Mouse (Mus musculus) heart, embryonic 16.5 days (tissue): Measurements from ENCODE around the gene Gnb2. TPM values are rescaled to one million over a fixed set of nuclear protein-coding genes. Genes with fewer than 3 reads are reported as not detected.

Source experiments
- ATAC-seq: fragments of 200-750 bp; cut with Nextera tagmentation; replicated peaks from 2 replicates; pipeline ENCODE4 v1.8.0; 2017; ENCODE audit warnings: moderate number of reproducible peaks; ENCODE audit not compliant: insufficient read depth, low FRiP score; ENCODE audit errors: extremely low read depth
- H3K27ac ChIP-seq: fragments of 300-500 bp; sonication (generic); 2 replicates; pipeline ENCODE4 v1.5.1; 2014; ENCODE audit warnings: mild to moderate bottlenecking, low read length, control low read depth, moderate library complexity
- H3K27me3 ChIP-seq: fragments of 300-500 bp; sonication (generic); 2 replicates; pipeline ENCODE4 v1.6.1; 2014; ENCODE audit warnings: low read length, mixed read lengths; ENCODE audit not compliant: control insufficient read depth, insufficient read depth
- H3K36me3 ChIP-seq: fragments of 300-500 bp; sonication (generic); 2 replicates; pipeline ENCODE4 v1.6.1; 2014; ENCODE audit not compliant: control insufficient read depth, insufficient read depth
- H3K4me1 ChIP-seq: fragments of 300-500 bp; sonication (generic); 2 replicates; pipeline ENCODE4 v1.6.1; 2014; ENCODE audit warnings: low read length, mixed read lengths; ENCODE audit not compliant: control insufficient read depth, insufficient read depth
- H3K4me2 ChIP-seq: fragments of 300-500 bp; sonication (generic); 2 replicates; pipeline ENCODE4 v1.6.1; 2014; ENCODE audit warnings: low read depth, mild to moderate bottlenecking, control low read depth, low read length
- H3K4me3 ChIP-seq: fragments of 300-500 bp; sonication (generic); 2 replicates; pipeline ENCODE4 v1.5.1; 2014; ENCODE audit warnings: mild to moderate bottlenecking, control low read depth, low read length
- H3K9ac ChIP-seq: fragments of 300-500 bp; sonication (generic); 2 replicates; pipeline ENCODE4 v1.6.1; 2014; ENCODE audit warnings: low read length, control low read depth
- H3K9me3 ChIP-seq: fragments of 300-500 bp; sonication (generic); replicated peaks from 2 replicates; pipeline ENCODE4 v1.6.1; 2016; ENCODE audit warnings: low read length; ENCODE audit not compliant: control insufficient read depth
- WGBS: fragments of 180-500 bp; shearing (Covaris S2); extraction: QIAGEN DNeasy Blood & Tissue Kit; methylation state at CpG from one replicate; pipeline ENCODE4 v1.1.7; 2014; 5-methylcytosine and 5-hydroxymethylcytosine counted together
- polyA plus RNA-seq: library from polyadenylated mRNA; unstranded; fragments of >200 nt; fragmentation: Nextera tagmentation; extraction: Ambion mirVana; gene quantifications from 2 replicates; pipeline ENCODE4 v1.2.1, GENCODE M21; 2015

Gnb2 gene
- polyA plus RNA-seq, 1 experiment from 2014 or later = 276 TPM

DNA sequence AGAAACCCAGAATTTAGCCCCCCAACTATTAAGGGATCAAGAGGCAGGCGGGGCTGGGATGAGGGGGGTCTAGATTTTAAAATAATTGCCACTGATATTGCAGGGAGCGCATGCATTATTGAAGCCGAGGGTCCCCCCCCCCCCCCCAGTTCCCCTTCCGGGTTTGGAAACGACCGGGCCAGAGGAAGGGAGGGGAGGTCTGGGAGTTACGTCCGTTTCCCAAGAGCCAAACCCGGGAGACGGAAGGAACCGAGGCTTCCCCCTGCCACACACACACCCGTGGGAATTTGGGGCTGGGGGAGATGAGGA lies 548 bp downstream of the Gnb2 start:
- Histone ChIP-seq H3K27ac (peak overlapping the region; percentile 93), H3K9me3 (no peaks in the 10 kb centered on the region), H3K9ac (peak overlapping the region; percentile 89), H3K4me2 (peak overlapping the region; percentile 93), H3K4me3 (peak overlapping the region; percentile 59), H3K36me3 (peaks cover 24% of the 10 kb centered on the region), H3K4me1 (peaks cover 13% of the 10 kb centered on the region), H3K27me3 (no peaks in the 10 kb centered on the region)
- ATAC-seq = peak; percentile 29
- 0% methylated on average over 11 of the region's 12 CpGs for WGBS

DNA sequence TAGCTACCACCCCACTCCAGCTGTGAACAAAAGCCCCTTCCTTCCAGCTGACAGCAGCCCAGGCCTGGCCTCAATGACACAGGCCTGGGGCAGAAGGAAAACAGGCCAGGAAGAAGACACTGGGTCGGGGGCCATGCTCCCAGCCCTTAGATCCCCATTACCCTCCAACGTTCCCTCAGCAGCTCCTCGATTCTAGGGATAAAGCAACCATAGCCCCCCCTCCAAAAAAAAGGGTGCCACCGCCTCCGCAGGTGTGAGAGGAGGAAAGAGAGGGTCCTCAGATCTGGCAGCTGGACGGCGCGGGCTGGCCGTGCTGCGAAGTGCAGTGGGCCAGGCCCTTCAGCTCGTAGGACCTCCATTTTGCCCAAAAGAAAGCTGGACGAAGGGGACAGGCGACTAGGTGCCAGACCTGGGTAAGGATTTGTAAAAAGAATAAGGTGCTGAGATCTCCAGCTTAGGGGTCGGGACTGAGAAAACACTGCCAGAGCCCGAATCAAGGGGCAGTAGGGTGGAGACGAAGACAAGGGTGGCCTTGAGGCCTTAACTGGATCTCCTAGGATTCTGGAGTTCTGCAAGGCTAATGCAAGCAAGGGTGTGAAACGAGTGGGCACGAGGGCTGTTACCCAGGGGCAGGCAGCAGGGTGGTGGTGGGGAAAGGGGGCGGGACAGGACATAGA lies 1.0 kb downstream of the Gnb2 start:
- H3K4me2 ChIP-seq = peak overlapping the region; percentile 93
- peaks cover 29% of the 10 kb centered on the region for H3K36me3 ChIP-seq
- peaks cover 13% of the 10 kb centered on the region for H3K4me1 ChIP-seq
- peak overlapping the region; percentile 59 for H3K4me3 ChIP-seq
- H3K27ac ChIP-seq = peak overlapping the region; percentile 93
- H3K27me3 ChIP-seq = no peaks in the 10 kb centered on the region
- H3K9ac ChIP-seq = peak overlapping the region; percentile 89
- no peak for ATAC-seq
- H3K9me3 ChIP-seq = no peaks in the 10 kb centered on the region
- under 1% methylated on average over 19 of the region's 19 CpGs for WGBS

DNA sequence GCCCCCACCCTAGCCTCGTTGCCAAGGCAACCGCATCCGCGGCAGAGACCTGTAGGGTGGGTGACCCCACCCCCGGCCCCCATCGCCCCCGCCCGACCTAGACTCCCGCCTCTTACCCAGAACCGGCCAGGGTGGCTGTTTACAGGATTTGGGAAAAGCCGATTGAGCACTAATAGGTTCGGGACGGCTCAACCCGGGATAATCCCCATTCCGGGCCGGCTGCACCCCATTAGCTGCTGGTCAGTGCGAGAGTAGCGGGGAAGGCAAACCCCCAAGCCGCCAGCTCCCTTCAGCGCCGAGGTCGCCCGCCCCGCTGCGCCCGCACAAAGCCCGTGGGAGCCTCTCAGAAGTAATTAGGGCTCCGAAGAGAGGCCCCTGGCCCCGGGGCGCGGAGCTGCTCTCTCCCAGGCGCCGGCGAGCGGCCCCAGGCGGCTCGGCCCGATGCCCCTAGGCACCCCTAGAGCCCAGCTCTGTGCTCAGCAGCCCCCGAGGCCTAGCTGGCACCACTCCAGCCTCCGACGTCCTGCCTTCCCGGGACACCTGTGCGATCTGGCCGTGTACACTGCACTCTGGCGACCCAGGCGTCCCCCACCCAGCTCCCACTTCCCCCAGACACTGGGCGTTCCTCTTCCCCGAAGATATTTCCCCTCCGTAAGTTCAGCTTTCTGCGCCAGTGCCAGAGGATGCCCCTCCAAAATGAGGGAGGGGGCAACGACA lies 1.7 kb downstream of the Gnb2 start:
- Histone ChIP-seq H3K36me3 (peaks cover 30% of the 10 kb centered on the region), H3K4me1 (peaks cover 13% of the 10 kb centered on the region), H3K27ac (peak overlapping the region; percentile 93), H3K9ac (peak overlapping the region; percentile 89), H3K9me3 (no peaks in the 10 kb centered on the region), H3K4me3 (peak overlapping the region; percentile 59), H3K27me3 (no peaks in the 10 kb centered on the region), H3K4me2 (peak overlapping the region; percentile 93)
- under 1% methylated on average over 51 of the region's 51 CpGs for WGBS
- no peak for ATAC-seq

DNA sequence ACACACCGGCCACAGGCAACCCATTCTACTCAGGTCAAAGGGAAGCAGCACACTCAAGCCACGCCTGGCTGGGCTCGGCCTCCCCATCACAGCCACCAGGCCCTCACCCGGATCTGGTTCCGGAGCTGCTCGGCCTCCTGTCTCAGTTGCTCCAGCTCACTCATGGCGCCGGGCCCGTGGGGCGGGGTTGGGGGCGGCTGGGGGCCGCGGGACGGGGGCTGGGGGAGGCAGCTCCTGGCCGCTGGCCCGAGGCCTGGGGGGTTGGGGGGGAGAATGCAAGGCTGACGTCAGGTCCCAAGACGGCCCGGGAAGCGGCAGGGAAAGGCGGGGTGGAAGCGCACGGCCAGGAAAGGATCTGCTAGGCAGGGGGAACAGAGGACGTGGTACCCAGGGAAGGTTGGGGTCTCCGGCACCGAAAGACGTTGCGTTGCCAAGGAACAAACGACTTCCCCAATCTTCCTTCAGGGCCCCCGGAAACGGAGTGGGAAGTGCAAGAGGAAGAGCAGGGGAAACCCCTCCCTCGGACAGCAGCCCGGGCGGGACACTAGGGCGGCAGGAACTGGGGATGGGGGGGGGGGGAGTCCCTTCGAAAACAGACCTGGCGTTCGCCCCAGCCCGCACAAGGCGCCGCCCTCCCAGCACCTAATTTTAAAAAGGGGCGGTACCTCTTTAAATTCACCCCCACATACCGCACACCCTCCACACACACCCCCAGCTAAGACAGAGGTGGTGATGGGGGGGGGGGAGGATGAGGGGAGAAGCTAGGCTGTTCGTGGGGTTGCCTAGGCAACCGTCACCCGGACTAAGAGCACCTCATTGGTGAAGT lies 2.5 kb downstream of the Gnb2 start:
- Histone ChIP-seq H3K27me3 (no peaks in the 10 kb centered on the region), H3K27ac (peak overlapping the region; percentile 93), H3K9me3 (no peaks in the 10 kb centered on the region), H3K9ac (peak overlapping the region; percentile 89), H3K4me1 (peaks cover 17% of the 10 kb centered on the region), H3K4me3 (peak overlapping the region; percentile 59), H3K36me3 (peaks cover 30% of the 10 kb centered on the region), H3K4me2 (peak overlapping the region; percentile 93)
- peak; percentile 24 for ATAC-seq
- under 1% methylated on average over 46 of the region's 46 CpGs for WGBS

DNA sequence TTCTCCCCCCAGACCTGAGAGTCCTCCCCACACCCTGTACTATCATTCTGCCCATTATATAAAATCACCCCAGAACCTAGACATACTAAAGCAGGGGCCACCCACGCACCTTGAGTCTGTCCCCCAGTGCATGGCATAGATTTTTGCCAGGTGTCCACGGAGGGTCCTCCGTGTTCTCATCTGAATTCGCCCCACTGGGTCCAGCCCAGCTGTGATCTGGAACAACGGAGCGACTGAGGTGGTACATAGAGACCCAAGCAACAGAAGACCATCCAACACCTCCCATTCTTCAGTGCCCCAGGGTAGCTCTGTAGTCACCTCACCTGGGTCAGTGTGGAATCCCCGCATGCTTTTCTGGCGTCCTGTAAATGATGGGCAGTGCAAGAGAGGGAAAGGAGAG lies 3.2 kb downstream of the Gnb2 start:
- H3K36me3 ChIP-seq = peaks cover 37% of the 10 kb centered on the region
- 70% methylated on average over 8 of the region's 8 CpGs for WGBS

DNA sequence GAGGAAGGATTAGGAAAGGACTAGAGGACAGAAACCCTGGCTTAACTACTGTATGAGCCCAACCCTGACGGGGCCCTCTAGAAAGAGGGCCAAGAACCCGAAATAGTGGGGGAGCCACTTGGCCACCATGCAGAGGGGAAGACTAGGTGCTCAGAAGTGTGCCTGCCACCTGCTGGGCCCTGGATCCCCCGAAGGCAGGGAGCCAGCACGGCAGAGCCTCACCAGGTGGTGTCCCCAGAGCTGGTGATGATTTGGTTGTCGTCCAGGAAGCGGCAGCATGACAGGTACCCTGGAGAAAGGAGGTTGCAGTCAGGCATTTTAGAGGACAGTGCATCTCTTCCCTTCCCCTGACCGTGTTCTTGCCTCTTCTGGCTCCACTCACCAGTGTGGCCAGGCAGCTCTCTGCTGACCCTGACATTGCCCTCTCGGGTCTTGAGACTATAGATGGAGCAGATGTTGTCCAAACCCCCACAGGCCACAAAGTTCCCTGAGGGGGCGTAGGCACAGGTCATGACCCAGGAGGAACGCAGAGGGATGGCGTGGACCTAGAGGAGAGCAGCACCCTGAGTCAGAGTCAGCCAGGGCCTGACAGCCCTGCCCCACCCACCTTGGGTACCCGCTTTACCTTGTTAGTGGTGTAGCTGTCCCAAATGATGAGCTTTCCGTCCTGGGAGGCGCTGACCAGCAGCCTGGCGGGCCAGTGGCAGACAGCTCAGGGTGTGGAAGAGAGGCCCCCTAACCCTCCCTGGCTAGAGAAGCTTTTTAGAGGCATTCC lies 3.9 kb downstream of the Gnb2 start:
- Histone ChIP-seq H3K27ac (no peak overlapping the region), H3K9me3 (no peaks in the 10 kb centered on the region), H3K9ac (no peak overlapping the region), H3K4me2 (no peak overlapping the region), H3K4me3 (no peak overlapping the region), H3K27me3 (no peaks in the 10 kb centered on the region), H3K4me1 (peaks cover 17% of the 10 kb centered on the region), H3K36me3 (peaks cover 44% of the 10 kb centered on the region)
- no peak for ATAC-seq
- WGBS = 76% methylated on average over 15 of the region's 15 CpGs

More for the DNA sequence above, 3.2 kb downstream of the Gnb2 start:
- Histone ChIP-seq H3K9me3 (no peaks in the 10 kb centered on the region), H3K4me3 (peak overlapping the region; percentile 59), H3K27me3 (no peaks in the 10 kb centered on the region), H3K9ac (peak overlapping the region; percentile 89), H3K4me1 (peaks cover 17% of the 10 kb centered on the region), H3K27ac (peak overlapping the region; percentile 93), H3K4me2 (peak overlapping the region; percentile 93)
- no peak for ATAC-seq

DNA sequence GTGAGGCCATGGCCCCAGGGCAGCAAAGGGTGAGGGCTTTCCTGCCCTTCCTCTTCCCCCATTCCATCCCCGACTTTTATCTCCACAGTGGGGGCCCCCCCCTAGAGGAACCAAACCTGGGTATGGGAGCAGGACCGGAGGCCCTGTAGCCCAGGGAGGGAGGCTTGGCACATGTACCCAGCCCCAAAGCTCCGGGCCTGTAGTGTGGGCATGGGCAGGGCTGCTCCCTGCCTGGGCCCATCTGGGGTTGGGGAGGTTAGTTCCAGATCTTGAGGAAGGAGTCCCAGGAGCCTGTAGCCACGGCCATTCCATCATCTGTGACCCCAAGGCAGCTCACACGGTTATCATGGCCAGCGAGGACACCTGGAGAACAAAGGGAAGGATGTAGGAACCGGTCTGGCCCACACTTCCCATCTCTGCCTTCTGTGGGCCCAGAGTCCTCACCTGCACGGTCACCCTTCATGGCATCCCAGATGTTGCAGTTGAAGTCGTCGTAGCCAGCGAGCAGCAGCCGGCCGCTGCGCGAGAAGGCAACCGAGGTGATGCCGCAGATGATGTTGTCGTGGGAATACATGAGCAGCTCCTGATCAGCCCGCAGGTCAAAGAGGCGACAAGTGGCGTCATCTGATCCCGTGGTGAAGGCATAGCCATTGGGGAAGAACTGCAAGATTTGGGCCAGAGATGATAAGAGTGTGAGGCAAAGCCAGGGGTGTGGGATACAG lies 4.9 kb downstream of the Gnb2 start:
- Histone ChIP-seq H3K4me2 (no peak overlapping the region), H3K9me3 (no peaks in the 10 kb centered on the region), H3K4me1 (peaks cover 14% of the 10 kb centered on the region), H3K9ac (0 out of 2 replicates have a peak overlapping the region, but pooled peaks have one; percentile 15), H3K4me3 (no peak overlapping the region), H3K36me3 (peaks cover 52% of the 10 kb centered on the region), H3K27ac (no peak overlapping the region), H3K27me3 (no peaks in the 10 kb centered on the region)
- no peak for ATAC-seq
- WGBS = 75% methylated on average over 22 of the region's 22 CpGs

DNA sequence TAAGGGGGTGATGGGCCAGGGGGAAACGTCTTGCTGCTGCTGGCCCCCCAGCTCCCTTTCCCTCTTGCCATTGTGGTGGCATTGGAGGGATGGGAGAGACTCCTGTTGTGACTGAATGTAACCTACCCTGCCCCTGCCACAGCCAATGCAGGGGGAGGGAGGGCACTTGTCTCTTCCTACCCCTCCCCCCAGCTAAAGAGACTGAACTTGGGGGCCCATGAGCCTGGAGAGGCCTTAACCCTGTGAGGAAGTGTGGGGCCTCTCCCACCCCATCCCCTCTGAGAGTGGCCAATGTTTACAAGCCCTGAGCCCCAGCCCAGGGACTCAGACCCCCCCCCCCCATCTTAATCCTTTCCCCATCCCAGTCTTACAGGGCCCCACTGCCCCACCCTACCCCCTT lies 5.9 kb downstream of the Gnb2 start:
- Histone ChIP-seq H3K27ac (no peak overlapping the region), H3K4me1 (peaks cover 14% of the 10 kb centered on the region), H3K27me3 (no peaks in the 10 kb centered on the region), H3K36me3 (peaks cover 60% of the 10 kb centered on the region), H3K9me3 (no peaks in the 10 kb centered on the region), H3K4me2 (no peak overlapping the region), H3K9ac (no peak overlapping the region), H3K4me3 (no peak overlapping the region)
- ATAC-seq = no peak
- WGBS = 63% methylated on average over 1 of the region's 1 CpGs
